Mouse (Mus musculus): ENCODE data around the gene Ubr4. TPM values are rescaled to one million over a fixed set of nuclear protein-coding genes. Genes with fewer than 3 reads are reported as not detected.

The Ubr4 gene
- 42.3 TPM for polyA plus RNA-seq (2015; fragmentation: Illumina TruSeq; extraction: RNeasy Lipid Tissue Mini Kit (QIAGEN cat#74804); ENCODE audit: insufficient read depth, low read depth, low replicate concordance)

DNA sequence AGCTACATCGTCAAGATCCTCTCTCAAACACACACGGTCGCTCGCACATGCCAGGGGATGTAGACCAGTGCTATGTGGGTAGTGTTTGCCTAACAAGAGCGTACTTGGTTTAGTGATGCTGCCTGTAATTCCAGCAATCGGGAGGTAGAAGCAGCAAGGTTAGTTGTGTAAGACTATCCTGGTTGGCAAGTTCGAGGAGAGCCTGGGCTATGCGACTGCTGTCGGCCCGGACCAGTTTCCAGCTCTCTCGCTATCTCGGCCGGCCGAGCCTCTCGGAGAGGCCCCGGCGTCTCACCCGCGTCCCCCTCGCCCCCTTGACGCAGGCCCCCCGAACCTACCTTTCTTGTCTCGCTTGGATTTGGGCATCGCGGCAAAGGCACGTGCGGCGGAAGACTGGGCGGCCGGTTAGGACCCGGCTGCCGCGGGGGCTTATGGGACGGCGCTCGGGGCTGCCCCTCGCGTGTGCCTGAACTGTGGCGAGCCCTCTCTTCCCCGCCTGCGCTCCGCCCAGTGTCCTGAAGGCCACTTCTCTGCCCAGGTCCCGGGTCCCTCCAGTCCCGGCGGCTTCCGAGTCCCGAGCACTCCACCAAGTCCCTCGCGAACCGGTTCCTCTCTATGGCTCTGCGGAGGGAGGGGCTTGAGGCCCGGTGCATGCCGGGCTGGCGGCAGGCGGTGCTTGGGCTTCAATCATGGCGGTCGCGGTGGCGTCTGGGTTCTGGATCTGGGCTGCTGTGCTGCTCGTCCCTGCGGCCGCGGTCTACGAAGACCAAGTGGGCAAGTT lies at the start of gene Ubr4, which contains the start of the genes Mrto4 and Emc1:
Ubr4 (plus strand) TSS at position 679 of the 781 bp plus-strand sequence.
Mrto4 (minus strand) TSS at position 646 of the 781 bp plus-strand sequence.
Emc1 (plus strand) TSS at position 657 of the 781 bp plus-strand sequence.

DNA sequence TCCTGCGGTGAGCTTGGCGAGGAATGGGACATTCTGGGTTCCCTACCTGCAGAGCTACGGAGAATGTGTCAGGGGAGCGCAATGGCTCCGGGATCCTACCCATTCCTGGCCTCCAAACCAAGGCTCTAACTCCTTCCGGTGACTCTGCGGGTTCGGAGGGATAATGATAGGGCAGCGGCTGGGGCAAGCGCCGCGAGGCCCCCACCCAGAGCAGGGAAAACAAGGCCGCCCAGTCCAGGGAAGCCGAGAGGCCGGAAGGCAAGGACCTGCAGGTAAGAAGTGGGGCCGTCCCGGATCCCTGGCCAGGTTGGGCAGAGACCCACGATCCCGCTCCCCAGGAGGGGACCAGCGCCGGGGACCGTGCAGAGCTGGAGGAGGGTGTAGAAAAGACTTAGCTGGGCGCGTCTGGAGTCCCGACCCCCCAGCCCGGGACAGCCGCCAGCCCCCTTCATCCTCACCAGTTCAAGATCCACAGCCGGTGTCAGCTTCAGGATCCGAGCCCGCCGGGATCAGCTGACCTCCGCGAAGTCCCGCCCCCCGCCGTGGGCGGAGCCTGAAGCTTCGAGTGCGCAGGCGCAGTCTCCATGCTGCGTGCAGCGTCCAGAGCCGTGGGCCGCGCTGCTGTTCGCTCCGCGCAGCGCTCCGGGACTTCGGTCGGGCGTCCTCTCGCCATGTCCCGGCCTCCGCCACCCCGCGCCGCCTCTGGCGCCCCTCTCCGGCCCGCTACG lies 42.1 kb upstream of the Ubr4 start, which contains the start of the genes Pqlc2 and Akr7a5:
Pqlc2 (minus strand) TSS at position 538 of the 728 bp plus-strand sequence.
Akr7a5 (plus strand) TSS at position 574 of the 728 bp plus-strand sequence.

DNA sequence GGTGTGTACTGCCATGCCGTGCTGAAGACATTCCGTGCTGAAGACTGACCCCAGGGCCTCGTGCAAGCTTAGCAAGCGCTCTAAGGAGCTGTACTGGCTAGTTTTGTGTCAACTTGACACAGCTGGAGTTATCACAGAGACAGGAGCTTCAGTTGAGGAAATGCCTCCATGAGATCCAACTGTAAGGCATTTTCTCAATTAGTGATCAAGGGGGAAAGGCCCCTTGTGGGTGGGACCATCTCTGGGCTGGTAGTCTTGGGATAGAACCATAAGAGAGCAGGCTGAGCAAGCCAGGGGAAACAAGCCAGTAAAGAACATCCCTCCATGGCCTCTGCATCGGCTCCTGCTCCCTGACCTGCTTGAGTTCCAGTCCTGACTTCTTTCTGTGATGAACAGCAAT lies 177.8 kb downstream of the Ubr4 start, which contains the start of gene Iffo2:
Iffo2 (plus strand) TSS at position 301 of the 400 bp plus-strand sequence.

Other genes starting within 250 kb of the Ubr4 start
- gene Minos1, start 221.5 kb upstream of the Ubr4 start, polyA plus RNA-seq (2015; fragmentation: Illumina TruSeq; extraction: RNeasy Lipid Tissue Mini Kit (QIAGEN cat#74804); ENCODE audit: insufficient read depth, low read depth, low replicate concordance) = 36.8 TPM
- 34.9 TPM for gene Capzb, start 159.7 kb upstream of the Ubr4 start, polyA plus RNA-seq (2015; fragmentation: Illumina TruSeq; extraction: RNeasy Lipid Tissue Mini Kit (QIAGEN cat#74804); ENCODE audit: insufficient read depth, low read depth, low replicate concordance)
- gene Pqlc2, start 41.9 kb upstream of the Ubr4 start, polyA plus RNA-seq (2015; fragmentation: Illumina TruSeq; extraction: RNeasy Lipid Tissue Mini Kit (QIAGEN cat#74804); ENCODE audit: insufficient read depth, low read depth, low replicate concordance) = 3.1 TPM
- 11.4 TPM for gene Akr7a5, start 41.9 kb upstream of the Ubr4 start, polyA plus RNA-seq (2015; fragmentation: Illumina TruSeq; extraction: RNeasy Lipid Tissue Mini Kit (QIAGEN cat#74804); ENCODE audit: insufficient read depth, low read depth, low replicate concordance)
- gene Mrto4, start within 50 bp of the Ubr4 start, polyA plus RNA-seq (2015; fragmentation: Illumina TruSeq; extraction: RNeasy Lipid Tissue Mini Kit (QIAGEN cat#74804); ENCODE audit: insufficient read depth, low read depth, low replicate concordance) = 12.8 TPM
- gene Emc1, start within 50 bp of the Ubr4 start, polyA plus RNA-seq (2015; fragmentation: Illumina TruSeq; extraction: RNeasy Lipid Tissue Mini Kit (QIAGEN cat#74804); ENCODE audit: insufficient read depth, low read depth, low replicate concordance) = 3.4 TPM
- gene Iffo2, start 177.9 kb downstream of the Ubr4 start, polyA plus RNA-seq (2015; fragmentation: Illumina TruSeq; extraction: RNeasy Lipid Tissue Mini Kit (QIAGEN cat#74804); ENCODE audit: insufficient read depth, low read depth, low replicate concordance) = 4.2 TPM

Data from pancreas, adult 10 weeks (tissue).